Mouse (Mus musculus) kidney, postnatal 25 days (tissue): ENCODE data around the gene AF067061.
"Not testable (repeated sequence)": the region's sequence is repeated elsewhere in the genome, so short reads cannot be mapped to it uniquely, and the experiment has no call there.

Experiments
- DNase-seq, 2 experiments: peaks; one replicate each; pipeline ENCODE4 v3.0.0; 2021; ENCODE audit warnings: mixed read lengths in 2 of 2

The AF067061 gene

GRCm38 (mm10) chr13:120262870-120263269 lies at the start of gene AF067061:
TSS of gene AF067061 (plus strand) at chr13:120263114.
- DNase-seq: not testable (repeated sequence)

GRCm38 (mm10) chr13:120215847-120216246 lies 47.1 kb upstream of the AF067061 start, which contains the start of gene Gm21762:
TSS of gene Gm21762 (minus strand) at chr13:120215947.
- DNase-seq: not testable (repeated sequence)

GRCm38 (mm10) chr13:120220922-120221321 lies 42.0 kb upstream of the AF067061 start:
- not testable (repeated sequence) for DNase-seq

- DNase-seq: not testable (repeated sequence)
Observed at GRCm38 (mm10) chr13:120223012-120223659, 39.8 kb upstream of the AF067061 start.

DNA sequence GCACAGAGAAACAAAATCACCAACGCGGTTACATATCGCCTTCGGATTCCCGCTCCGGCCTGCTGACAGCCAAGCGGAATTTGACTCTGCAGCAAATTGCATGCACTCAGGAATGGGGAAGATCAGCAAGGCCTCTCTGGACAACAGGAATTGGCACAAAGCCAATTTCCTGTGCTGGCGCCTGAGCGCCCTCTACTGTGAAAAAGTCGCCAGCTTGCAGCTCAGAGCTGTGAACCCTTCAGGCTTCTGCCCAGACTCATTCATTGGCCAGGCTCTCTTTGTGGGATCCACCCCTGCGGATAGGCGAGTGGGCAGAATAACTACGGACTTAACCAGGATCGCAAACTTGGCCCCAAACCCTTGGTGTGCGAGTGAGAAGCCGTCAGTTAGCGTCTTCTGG lies 31.1 kb upstream of the AF067061 start:
- not testable (repeated sequence) for DNase-seq

- not testable (repeated sequence) for DNase-seq
Observed at GRCm38 (mm10) chr13:120232447-120233049, 30.4 kb upstream of the AF067061 start.

DNA sequence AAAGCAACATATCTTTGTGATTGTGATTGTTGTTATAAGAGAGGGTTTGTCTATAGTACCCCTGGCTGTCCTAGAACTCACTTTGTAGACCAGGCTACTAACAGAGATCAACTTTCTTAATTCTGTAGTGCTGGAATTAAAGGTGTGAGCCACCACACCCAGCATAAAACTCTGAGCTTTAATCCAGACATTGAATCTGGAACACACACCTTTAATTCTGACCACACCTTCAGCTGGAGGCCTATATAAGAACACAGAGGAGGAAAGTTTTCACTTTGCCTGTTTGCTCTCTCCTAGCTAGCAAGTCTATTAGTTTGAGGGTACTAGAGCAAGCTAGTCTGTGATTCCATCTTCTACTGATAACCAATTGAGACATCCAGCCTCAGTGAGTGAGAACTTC lies 24.1 kb upstream of the AF067061 start, which contains the start of gene Gm21731:
Gene Gm21731 (plus strand): TSS at position 301 of the 400 bp plus-strand sequence.
- not testable (repeated sequence) for DNase-seq

- not testable (repeated sequence) for DNase-seq
Observed at GRCm38 (mm10) chr13:120251208-120251924, 11.5 kb upstream of the AF067061 start.

DNA sequence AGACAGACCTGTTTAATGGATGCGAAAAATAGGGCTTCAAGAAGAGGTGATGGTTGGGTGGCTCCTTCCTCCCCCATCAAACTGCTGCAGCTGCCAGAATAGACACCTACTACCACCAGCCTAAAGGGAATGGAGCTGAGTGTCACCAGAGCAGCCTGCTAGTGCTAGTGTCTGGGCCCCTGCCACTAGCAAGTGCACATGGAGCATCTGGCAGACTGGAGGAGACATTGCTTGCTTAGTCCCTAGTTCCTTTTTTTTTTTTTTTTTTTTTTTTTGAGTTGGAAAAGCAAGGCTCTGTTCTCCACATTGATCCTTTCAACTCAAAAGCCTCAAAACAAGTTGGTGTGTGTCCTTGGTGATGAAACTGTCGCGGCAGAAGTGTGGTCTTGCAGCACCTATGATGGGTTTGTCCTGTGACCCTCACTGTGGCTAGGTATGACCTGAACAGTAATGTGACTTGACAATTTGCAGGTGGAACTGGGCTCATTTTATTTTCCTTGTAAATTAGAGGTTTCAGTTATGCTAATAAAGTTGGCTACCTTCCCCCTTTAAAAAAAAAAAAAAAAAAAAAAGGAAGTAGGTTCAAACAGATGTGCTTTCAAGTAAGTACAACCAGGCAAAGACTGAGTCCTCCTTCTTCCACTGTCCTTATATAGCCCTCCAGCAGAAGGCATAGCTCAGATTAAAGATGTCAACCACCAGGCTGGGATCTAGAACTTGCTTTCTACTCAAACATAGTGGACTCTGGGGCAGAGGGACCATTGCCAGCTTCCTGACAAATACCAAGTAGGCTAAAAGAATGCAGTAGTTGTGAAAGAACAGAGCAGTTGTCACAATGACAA lies 3.9 kb upstream of the AF067061 start:
- not testable (repeated sequence) for DNase-seq

- not testable (repeated sequence) for DNase-seq
Observed at GRCm38 (mm10) chr13:120259718-120260117, 3.2 kb upstream of the AF067061 start.

- DNase-seq: not testable (repeated sequence)
Observed at GRCm38 (mm10) chr13:120277837-120278236, 14.9 kb downstream of the AF067061 start.

DNA sequence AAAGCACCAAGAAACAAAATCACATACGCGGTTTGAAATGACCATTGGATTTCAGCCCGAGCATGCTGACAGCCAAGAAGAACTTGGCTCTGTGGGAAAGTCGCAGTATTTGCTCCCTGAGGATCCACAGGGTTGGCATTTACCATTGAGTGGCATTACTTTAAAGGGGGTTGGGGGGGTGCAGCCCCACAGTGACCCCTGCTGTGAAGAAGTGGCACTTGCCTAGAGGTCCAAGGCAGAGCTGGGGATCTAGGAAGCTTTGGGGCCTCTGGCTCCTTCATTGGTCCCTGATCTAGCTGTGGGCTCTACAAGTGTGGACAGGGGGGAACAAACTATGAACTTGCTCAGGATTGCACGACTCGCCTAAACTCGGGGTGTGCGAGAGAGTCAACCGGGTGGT lies 15.9 kb downstream of the AF067061 start:
- DNase-seq: no peak

- no peak for DNase-seq
Observed at GRCm38 (mm10) chr13:120299324-120299894, 36.5 kb downstream of the AF067061 start.

DNA sequence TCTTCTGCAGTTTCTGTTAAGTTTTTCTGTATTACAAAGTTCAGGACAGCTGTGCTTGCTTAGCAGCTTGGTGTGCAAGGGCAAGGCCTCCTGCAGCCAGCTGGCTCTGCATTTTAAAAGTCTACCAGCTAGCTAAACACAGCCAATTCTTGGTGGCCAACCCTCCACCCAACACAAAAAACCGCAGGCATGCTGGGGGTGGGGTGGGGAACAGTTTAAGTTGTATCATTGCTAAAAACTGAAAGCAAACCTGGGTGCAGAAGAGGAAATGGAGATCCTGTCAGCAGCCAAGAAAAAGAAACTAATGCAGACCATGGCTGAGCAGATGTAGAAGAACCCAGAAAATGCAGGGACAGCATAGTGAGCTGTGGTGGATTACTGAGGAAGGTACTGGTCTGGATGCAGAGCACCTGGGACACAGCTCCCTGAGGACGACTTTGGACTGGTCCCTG lies 37.1 kb downstream of the AF067061 start, which contains the start of gene BC147527:
Gene BC147527 (plus strand): TSS at position 402 of the 452 bp plus-strand sequence.
- no peak for DNase-seq

DNA sequence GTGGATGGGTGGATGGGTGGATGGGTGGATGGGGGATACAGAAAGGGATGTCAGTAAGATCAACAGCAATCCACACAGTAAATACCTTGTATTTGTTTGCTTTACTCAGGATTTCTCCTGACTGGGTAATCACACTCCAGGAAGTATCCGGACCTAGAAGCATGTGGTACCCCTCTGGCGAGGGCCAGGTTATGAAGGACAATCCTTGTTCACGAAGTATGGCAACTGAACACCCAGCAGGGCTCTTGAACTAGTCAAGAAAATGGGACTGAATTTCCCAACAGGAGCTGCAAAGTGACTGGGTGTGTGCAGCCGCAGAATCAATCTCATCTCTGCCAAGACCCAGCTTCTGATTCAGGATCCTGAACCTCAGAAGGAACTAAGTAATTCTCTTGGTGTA lies 37.9 kb downstream of the AF067061 start:
- no peak for DNase-seq

- no peak for DNase-seq
Observed at GRCm38 (mm10) chr13:120310749-120311148, 47.8 kb downstream of the AF067061 start.

DNA sequence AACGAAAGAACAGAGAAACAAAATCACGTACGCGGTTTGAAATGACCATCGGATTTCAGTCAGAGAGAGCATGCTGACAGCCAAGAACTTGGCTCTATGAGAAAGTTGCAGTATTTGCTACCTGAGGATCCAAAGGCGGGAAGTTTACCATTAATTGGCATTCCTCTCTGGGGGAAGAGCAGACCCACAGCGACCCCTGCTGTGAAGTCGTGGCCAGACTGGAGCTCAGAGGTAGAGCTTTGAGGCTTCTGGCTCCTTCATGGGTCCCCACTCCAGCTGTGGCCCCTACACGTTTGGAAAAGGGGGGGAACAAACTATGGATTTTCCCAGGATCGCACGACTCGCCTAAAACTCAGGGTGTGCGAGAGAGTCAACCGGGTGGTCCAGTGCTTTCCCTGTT lies 50.7 kb downstream of the AF067061 start:
- no peak for DNase-seq
